Mouse (Mus musculus) granulocyte monocyte progenitor cell, adult 5-6 weeks (primary cell): ENCODE measurements around the gene Myo6. TPM values are rescaled to one million over a fixed set of nuclear protein-coding genes. Genes with fewer than 3 reads are reported as not detected.

Experiments
- ATAC-seq: replicated peaks from 2 replicates; pipeline ENCODE4 v1.8.0; 2016; ENCODE audit warnings: mild to moderate bottlenecking, moderate TSS enrichment, inconsistent platforms; ENCODE audit not compliant: poor library complexity, severe bottlenecking
- total RNA-seq, 2 experiments: library from RNA; stranded (forward) in 1 of 2; stranded (reverse) in 1 of 2; fragments of 200-712, 200-1000 nt in 1 of 2; fragments of >200 nt in 1 of 2; fragmentation: Nextera tagmentation in 1 of 2; gene quantifications; 2 replicates each; pipeline ENCODE4 v1.2.3; 2014 to 2017

Gene Myo6
- 0.24 TPM in 1 of 2 replicates, not detected in the other for total RNA-seq (2014; fragmentation: Nextera tagmentation)
- 0.10 and 0.47 TPM in 2 replicates for total RNA-seq (2017)

- ATAC-seq: peak; percentile 78
Measured at GRCm38 (mm10) chr9:80164611-80165474, at the start of gene Myo6. TSS of gene Myo6 (plus strand) at chr9:80165031.

DNA sequence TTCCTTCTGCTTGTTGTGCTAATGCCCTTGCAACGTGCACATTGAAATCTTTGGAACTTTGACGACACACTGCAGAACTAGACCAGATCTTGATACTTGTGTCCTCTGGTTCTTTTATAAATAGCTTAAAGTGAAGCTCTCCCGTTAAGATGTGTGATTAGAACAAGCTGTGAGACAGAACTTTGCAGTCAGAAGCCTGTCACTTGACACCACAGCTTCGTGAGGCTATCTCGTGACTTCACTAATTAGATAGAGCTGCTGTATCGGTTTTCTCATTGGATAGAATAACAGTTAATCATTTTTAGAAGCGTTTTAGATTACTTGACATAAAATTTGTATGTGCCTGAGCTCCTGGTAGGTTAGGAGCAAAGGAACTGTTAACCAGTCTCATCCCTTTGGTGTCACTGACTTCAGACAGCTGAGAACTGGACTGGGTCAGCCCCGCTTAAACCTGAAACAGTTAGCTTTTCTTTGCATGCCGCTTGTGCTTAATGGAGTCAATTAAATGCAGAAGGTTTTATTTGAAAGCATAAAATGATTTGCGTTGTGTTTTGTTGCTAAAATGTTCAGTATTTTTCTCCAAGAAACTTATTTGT lies 18.7 kb upstream of the Myo6 start:
- no peak for ATAC-seq

GRCm38 (mm10) chr9:80149594-80149993 lies 15.2 kb upstream of the Myo6 start:
- peak; percentile 52 for ATAC-seq

DNA sequence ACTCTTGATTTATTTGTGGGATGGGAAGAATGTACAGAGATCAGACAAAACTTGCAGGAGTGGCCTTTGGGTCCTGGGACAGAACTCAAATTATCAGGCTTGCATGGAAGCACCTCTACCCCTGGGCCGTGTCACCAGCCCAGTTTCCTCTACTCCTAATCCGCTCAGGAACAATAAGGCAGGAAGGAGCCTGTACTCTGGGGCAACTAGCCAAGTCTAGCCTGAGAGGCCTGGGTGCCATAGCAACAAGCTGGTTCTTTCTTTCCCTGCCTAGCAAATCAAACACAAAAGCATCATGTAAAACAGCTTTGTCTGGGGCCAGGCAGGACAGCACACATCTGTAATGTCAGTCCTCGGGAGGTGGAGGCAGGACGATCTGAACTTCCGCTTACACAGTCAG lies 9.6 kb upstream of the Myo6 start:
- ATAC-seq: no peak

DNA sequence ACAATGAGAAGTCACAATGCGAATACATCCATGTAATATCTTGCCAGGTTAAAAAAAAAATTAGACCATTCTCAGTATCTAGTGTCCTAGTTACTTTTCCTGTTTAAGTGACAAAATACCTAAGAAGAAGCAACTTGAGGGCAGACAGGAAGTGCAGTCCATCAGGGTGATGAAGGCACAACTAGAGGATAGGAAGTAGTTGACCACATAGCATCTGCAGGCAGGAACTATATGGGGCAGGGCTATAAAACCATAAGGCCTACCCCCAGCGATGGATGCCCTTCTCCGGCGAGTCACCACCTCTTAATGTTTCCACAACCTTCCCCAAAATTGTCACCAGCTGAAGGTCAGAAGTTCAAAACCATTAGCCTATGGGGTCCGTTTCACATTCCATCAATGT lies 8.1 kb upstream of the Myo6 start:
- peak; percentile 76 for ATAC-seq

GRCm38 (mm10) chr9:80157840-80158465 lies 6.9 kb upstream of the Myo6 start:
- ATAC-seq: no peak

DNA sequence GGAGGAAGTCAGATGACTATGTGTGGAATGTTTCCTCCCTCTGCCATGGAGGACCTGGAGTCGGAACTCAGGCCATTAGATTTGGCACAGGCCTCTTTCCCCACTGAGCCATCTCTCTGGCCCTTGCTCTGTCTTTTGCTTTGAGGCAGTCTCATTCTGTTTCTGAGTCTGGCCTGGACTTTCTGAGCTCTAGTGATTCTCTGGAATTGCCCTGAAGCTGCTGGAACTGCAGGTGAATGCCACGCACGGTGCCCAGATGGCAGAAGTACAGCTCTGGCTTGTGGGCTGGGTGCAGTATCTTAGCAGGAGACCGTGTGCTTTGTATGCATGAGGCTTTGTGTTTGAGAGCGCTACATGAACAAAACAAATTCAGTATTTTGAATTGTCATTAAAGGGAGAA lies 5.9 kb upstream of the Myo6 start:
- ATAC-seq: no peak

DNA sequence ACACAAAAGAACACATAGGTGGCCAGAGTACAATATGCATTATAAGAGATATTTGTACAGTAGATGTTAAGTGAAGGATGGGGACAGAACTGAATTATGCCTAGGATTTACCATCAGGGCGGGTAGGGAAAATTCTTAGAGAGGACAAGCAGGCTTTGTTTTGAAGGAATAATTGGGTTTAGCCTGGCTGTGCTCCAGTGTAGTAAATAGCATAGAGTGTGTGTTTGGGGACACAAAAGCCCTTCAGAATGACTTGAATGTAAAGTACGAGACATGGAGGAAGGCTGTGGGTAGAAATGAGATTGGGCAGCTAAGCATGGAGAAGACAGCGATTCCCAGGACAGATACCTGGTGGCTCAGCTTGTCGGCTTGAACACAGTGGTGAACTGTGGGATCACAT lies 3.4 kb upstream of the Myo6 start:
- no peak for ATAC-seq

DNA sequence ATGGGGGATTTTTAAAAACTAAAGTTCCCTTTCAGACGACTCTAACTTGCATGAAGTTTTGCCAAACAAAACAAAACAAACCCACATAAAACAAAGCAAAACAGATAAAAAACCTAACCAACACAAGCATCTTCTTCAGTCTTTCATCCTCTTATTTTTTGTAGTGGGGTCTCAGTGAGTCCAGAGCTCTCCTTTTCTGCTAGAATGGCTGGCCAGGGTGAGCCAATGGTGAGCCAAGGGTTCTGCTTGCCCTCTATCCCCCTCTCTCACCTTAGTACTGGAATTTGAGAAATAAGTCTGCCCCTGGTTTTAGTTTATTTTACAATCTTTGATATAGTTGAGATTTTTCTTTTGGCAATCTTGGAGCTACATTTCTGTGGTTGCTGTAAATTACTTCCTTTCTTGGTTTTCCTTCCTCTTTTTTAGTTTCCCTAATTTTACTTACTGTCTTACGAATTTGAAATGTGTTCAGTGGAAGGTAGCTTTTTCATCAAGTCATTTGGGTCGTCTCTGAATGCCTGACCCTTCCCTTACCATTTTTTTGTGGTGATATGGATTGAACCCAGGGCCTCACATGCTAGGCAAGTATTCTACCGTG lies 1.6 kb upstream of the Myo6 start:
- ATAC-seq: peak; percentile 41

GRCm38 (mm10) chr9:80164191-80164590 lies 640 bp upstream of the Myo6 start:
- ATAC-seq: no peak

GRCm38 (mm10) chr9:80165690-80166089 lies 859 bp downstream of the Myo6 start:
- no peak for ATAC-seq

DNA sequence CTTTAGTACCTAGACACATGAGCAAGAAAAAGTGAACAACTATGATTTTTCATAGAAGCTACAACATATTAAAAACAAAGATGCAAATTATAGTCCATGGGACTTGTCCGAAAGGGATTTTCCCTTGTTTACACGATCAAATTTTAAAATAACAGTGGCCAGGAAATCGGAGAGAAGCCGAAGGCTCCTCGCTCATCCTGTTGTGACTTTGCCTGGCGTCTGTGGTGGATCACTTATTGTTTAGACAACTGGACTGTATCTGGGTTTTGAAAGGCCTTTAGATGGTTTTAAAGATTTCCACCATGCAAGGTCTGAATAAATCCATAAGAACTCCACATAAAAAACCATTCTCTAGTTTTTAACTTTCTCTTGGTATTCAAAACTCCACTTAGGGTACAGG lies 1.6 kb downstream of the Myo6 start:
- no peak for ATAC-seq

DNA sequence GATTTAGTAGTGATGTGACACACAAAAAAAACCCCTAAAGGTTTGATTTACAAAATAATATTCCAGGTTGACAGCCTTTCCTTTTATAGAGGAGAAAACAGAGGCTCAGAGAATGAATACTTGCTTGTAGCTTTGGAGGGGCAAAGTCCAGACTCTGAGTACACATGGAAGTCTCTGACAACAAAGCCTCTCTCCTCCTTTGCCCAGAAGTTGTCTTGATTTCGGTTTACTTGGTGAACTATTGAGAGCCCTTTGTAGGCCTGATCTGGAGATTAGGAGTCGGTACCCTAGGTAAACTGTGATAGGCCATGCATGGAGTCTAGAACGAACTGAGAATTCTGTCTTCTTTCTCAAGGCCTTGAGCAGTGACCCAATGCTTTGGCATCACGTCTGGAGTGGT lies 2.3 kb downstream of the Myo6 start:
- no peak for ATAC-seq

DNA sequence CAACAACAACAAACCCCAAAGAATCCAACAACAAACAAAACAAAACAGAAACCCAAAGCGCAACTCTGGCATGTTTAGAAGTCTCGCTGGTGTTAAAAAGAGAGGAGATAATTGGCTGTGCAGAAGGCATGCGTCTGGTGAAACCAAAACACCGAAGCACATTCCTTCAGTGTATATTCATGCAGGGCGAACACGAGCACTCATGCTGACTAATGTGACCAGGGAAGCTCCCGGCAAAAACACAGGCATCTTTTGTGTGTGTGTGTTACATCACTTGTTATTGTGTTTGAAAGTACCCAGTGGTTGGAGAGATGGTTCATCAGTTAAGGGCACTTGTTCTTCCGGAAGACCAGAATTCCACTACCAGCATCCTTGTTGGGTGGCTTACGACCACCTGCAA lies 4.7 kb downstream of the Myo6 start:
- no peak for ATAC-seq

DNA sequence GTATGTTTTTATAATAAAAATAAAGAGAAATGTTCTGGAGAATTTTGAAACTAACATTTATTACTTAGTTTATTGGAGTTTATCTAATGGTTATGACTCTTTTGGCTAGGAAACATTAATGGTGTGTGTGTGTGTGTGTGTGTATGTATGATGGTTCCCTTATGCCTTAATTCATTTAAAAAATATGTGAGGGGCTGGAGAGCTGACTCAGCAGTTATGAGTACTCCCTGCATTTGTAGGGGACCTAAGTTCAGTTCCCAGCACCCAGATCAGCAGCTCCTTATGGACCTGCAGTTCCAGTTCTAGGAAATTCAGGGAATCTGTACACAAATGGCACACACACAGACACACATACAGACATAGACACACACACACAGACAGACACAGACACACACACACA lies 6.4 kb downstream of the Myo6 start:
- ATAC-seq: no peak

- ATAC-seq: no peak
Measured at GRCm38 (mm10) chr9:80172396-80173222, 7.8 kb downstream of the Myo6 start.

DNA sequence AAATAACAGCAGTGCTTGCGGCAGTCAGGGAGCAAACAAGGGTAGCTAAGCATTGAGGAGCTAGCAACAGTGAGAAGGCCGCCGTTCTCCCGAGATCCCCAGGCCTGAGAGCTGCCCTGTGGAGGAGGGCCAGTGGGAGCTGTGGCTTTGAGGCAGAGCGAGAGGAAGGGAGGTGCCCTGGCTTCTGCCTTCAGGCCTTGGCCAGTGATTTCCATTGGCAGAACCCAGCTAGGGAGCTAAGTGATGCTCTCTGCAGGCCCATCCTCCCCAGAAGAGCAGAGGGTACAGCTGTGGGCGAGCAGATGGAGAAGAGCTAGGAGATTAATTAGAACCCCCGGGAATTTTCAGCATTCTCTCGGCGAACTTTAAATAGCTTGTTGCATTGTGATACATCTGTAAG lies 8.8 kb downstream of the Myo6 start:
- no peak for ATAC-seq

DNA sequence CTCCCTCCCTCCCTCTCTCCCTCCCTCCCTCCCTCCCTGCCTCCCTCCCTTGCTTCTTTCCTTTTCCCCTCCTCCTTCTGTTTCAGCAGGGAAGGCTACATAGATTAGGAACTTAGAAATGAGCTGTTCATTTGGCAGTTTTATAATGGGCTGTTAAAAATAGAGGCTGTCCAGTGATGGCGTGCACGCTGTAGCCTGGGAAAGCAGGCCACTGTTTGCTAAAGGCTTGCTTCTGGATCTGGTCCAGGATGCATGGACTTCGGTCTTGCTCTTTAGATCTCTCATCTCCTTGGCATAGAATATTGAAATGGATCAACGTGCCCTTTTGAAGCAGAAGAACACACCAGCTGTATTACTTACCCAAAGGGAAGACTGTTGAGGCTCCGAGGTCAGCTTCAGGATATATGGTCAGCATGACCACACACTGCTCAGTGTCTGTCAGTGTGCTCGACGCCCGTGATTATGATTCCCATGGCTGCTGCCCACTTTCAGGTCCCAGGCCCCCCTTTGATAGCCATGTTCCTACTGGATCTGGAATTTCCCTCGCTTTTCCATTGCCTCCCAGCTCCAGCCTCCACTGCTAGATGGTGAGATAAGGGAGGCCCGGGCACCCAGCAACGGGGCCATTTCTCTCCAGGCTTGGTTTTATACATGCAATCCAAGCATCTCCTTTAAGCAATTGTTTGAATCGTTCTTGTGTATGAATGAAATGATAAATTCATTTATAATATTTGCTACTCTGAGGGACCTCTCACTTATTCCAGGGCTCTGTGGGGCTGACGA lies 12.1 kb downstream of the Myo6 start:
- ATAC-seq: no peak

DNA sequence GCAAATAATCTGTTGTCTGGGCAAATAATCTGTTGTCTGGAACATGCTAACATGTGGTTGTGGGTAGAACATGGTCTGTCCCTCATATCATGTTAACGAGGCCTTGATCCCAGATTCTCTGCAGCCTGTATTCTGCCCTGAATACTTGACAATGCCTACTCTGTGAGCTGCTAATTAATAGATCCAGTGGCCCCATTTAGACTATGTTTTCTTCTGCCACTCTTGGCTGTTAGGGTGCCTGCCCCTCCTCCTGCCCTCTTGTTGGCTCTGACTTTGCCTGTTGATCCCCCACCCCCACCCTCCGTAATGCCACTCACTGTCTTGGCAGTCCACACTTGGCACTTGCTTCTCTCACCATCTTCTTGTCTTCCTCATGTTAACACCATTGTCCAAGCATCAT lies 13.8 kb downstream of the Myo6 start:
- no peak for ATAC-seq
